Mouse (Mus musculus) midbrain, embryonic 16.5 days (tissue): Measurements from ENCODE around the gene Glp2r. TPM values are rescaled to one million over a fixed set of nuclear protein-coding genes. Genes with fewer than 3 reads are reported as not detected.

Source experiments
- ATAC-seq: fragments of 200-750 bp; cut with Nextera tagmentation; 2 replicates; pipeline ENCODE4 v1.8.0; 2017; ENCODE audit warnings: moderate TSS enrichment
- H3K27ac ChIP-seq: fragments of 300-500 bp; sonication (generic); 2 replicates; pipeline ENCODE4 v1.5.1; 2014; ENCODE audit warnings: mild to moderate bottlenecking, low read length, mixed read lengths
- H3K27me3 ChIP-seq: fragments of 300-500 bp; sonication (generic); 2 replicates; pipeline ENCODE4 v1.6.1; 2014; ENCODE audit warnings: low read depth, low read length, mixed read lengths; ENCODE audit not compliant: control insufficient read depth, insufficient read depth
- H3K36me3 ChIP-seq: fragments of 300-500 bp; sonication (generic); 2 replicates; pipeline ENCODE4 v1.6.1; 2014; ENCODE audit warnings: mild to moderate bottlenecking, low read length, moderate library complexity, mixed read lengths; ENCODE audit not compliant: control insufficient read depth, insufficient read depth
- H3K4me1 ChIP-seq: fragments of 300-500 bp; sonication (generic); 2 replicates; pipeline ENCODE4 v1.6.1; 2014; ENCODE audit warnings: mild to moderate bottlenecking, low read length, mixed read lengths; ENCODE audit not compliant: control insufficient read depth, insufficient read depth
- H3K4me2 ChIP-seq: fragments of 300-500 bp; sonication (generic); 2 replicates; pipeline ENCODE4 v1.6.1; 2014; ENCODE audit warnings: mild to moderate bottlenecking, low read length, mixed read lengths
- H3K4me3 ChIP-seq: fragments of 300-500 bp; sonication (generic); 2 replicates; pipeline ENCODE4 v1.5.1; 2014; ENCODE audit warnings: low read depth, mild to moderate bottlenecking, low read length, moderate library complexity, mixed read lengths
- H3K9ac ChIP-seq: fragments of 300-500 bp; sonication (generic); 2 replicates; pipeline ENCODE4 v1.6.1; 2014; ENCODE audit warnings: low read depth, low read length, mixed read lengths
- H3K9me3 ChIP-seq: fragments of 300-500 bp; sonication (generic); replicated peaks from 2 replicates; pipeline ENCODE4 v1.6.1; 2014; ENCODE audit warnings: mild to moderate bottlenecking, low read length, mixed read lengths; ENCODE audit not compliant: control insufficient read depth, poor library complexity, severe bottlenecking
- WGBS: fragments of 180-500 bp; shearing (Covaris S2); extraction: QIAGEN DNeasy Blood & Tissue Kit; methylation state at CpG from one replicate; pipeline ENCODE4 v1.1.7; 2014; 5-methylcytosine and 5-hydroxymethylcytosine counted together
- polyA plus RNA-seq: library from polyadenylated mRNA; unstranded; fragments of >200 nt; fragmentation: Nextera tagmentation; extraction: Ambion mirVana; gene quantifications from 2 replicates; pipeline ENCODE4 v1.2.1, GENCODE M21; 2015

Gene Glp2r
- polyA plus RNA-seq, 1 experiment from 2014 or later: 0.15 TPM

GRCm38 (mm10) chr11:67656811-67657210, 114.1 kb downstream of the Glp2r start:
- ATAC-seq: no peak
- Histone ChIP-seq H3K4me1 (peaks cover 17% of the 10 kb centered on the region), H3K27me3 (no peaks in the 10 kb centered on the region), H3K4me2 (no peak overlapping the region), H3K9ac (no peak overlapping the region), H3K9me3 (no peaks in the 10 kb centered on the region), H3K27ac (no peak overlapping the region), H3K4me3 (no peak overlapping the region), H3K36me3 (no peaks in the 10 kb centered on the region; the same call in 1 of the 2 replicates)
- 88% methylated on average over 9 of the region's 9 CpGs for WGBS

DNA sequence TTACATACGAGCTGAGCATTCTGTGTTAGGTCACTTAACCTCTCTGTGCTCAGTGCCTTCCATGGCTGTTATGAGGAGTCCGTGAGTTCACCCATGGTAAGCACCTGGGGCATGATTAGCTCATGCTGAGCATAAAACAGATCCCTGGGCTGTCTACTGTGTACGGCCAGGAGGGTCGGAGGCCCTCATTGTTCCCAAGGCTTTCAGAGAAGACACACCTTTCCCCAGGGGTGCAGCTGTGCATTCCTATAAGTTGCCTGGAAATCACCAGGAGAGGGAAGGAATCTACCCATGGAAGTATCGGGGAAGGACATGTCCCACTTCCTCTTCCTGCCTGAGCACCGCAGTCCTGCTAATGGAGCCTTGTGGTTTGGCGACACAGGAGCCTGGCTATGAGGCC, 114.6 kb downstream of the Glp2r start:
- H3K27ac ChIP-seq: no peak overlapping the region
- WGBS: 77% methylated on average over 7 of the region's 7 CpGs
- H3K4me1 ChIP-seq: peaks cover 17% of the 10 kb centered on the region
- H3K4me2 ChIP-seq: no peak overlapping the region
- H3K9ac ChIP-seq: no peak overlapping the region
- H3K4me3 ChIP-seq: no peak overlapping the region
- no peaks in the 10 kb centered on the region for H3K27me3 ChIP-seq
- no peak for ATAC-seq
- H3K9me3 ChIP-seq: no peaks in the 10 kb centered on the region
- H3K36me3 ChIP-seq: no peaks in the 10 kb centered on the region

GRCm38 (mm10) chr11:67655236-67655959, 115.6 kb downstream of the Glp2r start:
- 70% methylated on average over 17 of the region's 17 CpGs for WGBS

DNA sequence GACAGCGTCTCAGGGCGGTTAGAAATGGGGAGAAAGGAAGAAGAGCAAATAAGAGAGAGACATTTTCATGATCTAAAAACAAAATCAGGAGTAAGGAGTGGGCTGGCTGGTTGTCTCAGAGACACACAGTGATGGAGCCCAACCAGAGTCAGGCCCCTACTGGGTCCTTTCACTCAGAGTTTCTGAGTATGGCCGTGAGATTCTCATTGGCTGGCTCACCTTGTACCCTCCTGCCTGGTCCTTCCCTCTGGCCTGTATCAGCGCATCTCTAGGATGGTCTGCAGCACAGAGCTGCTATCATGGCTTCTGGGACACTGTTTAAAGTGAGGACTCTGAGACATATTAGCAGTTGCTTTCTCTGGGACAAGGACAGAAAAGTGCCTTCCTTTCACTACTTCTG, 116.4 kb downstream of the Glp2r start:
- Histone ChIP-seq H3K27me3 (no peaks in the 10 kb centered on the region), H3K4me2 (no peak overlapping the region), H3K9ac (no peak overlapping the region), H3K9me3 (no peaks in the 10 kb centered on the region), H3K4me3 (no peak overlapping the region), H3K4me1 (peaks cover 17% of the 10 kb centered on the region), H3K27ac (no peak overlapping the region), H3K36me3 (no peaks in the 10 kb centered on the region)
- no peak for ATAC-seq
- 82% methylated on average over 4 of the region's 4 CpGs for WGBS

More at GRCm38 (mm10) chr11:67655236-67655959, 115.6 kb downstream of the Glp2r start:
- Histone ChIP-seq H3K27me3 (no peaks in the 10 kb centered on the region), H3K9me3 (no peaks in the 10 kb centered on the region), H3K4me2 (no peak overlapping the region), H3K4me1 (peaks cover 17% of the 10 kb centered on the region), H3K36me3 (no peaks in the 10 kb centered on the region), H3K4me3 (no peak overlapping the region), H3K9ac (no peak overlapping the region), H3K27ac (no peak overlapping the region)
- no peak for ATAC-seq

DNA sequence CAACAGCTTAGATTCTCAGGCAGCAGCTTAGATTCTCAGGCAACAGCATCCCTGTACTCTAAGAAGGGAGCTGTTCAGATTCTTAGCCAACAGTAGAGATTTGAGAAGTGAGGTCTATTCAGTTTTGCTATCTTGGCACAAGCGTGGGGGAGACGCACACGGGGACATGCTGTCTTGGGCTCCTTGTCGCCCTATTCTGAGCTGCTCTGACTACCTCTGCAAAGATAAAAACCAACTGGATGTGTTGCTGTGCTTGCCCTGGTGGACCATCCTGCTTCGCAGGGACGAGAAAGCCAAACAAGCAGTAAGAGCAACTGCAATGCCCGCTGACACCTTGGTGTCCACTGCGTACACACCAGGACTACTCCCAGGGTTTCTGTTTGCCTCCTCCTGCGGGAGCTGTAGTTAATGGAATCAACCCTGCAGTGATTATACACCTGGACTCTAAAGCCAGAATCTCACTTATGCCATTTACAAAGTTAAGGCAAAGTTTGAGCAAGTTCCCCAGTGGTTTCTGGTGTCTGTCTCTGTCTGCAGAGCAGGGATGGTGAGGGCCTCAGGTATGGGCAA, 117.3 kb downstream of the Glp2r start:
- Histone ChIP-seq H3K9ac (no peak overlapping the region), H3K27me3 (no peaks in the 10 kb centered on the region), H3K4me1 (peaks cover 17% of the 10 kb centered on the region), H3K27ac (no peak overlapping the region), H3K4me3 (no peak overlapping the region), H3K36me3 (no peaks in the 10 kb centered on the region), H3K4me2 (no peak overlapping the region), H3K9me3 (no peaks in the 10 kb centered on the region)
- WGBS: 90% methylated on average over 9 of the region's 9 CpGs
- ATAC-seq: no peak

DNA sequence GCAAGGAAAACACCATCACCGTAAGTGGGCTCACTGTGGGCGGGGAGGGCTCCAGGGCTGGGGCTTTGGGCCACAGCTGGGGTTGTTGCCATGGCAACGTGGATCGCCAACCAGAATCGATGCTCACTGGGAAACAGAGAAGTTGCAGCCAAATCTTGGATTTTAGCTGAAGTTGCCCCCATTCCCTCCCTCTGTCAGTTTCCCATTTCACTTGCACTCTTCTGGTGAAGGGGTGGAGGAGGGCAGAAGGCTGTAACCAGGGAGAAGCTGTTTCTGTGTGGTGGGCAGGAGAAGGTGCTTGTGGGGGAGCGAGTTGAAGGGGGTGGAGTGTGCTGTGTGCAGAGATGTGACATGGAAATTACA, 118.1 kb downstream of the Glp2r start:
- H3K36me3 ChIP-seq: no peaks in the 10 kb centered on the region
- H3K4me2 ChIP-seq: peak overlapping the region; percentile 37
- no peaks in the 10 kb centered on the region for H3K27me3 ChIP-seq
- 13% methylated on average over 6 of the region's 6 CpGs for WGBS
- 0 out of 2 replicates have a peak, but pooled peaks have one; percentile 18 for ATAC-seq
- H3K9ac ChIP-seq: no peak overlapping the region
- no peak overlapping the region for H3K27ac ChIP-seq
- H3K4me3 ChIP-seq: peak overlapping the region; percentile 16
- no peaks in the 10 kb centered on the region for H3K9me3 ChIP-seq
- peaks cover 17% of the 10 kb centered on the region for H3K4me1 ChIP-seq

GRCm38 (mm10) chr11:67652194-67652892, 118.6 kb downstream of the Glp2r start:
- 14% methylated on average over 14 of the region's 14 CpGs for WGBS
- Histone ChIP-seq H3K27ac (no peak overlapping the region), H3K27me3 (no peaks in the 10 kb centered on the region), H3K4me1 (peaks cover 17% of the 10 kb centered on the region), H3K36me3 (no peaks in the 10 kb centered on the region), H3K4me2 (peak overlapping the region; percentile 37), H3K4me3 (peak overlapping the region; percentile 16), H3K9ac (0 out of 2 replicates have a peak overlapping the region, but pooled peaks have one; percentile 33), H3K9me3 (no peaks in the 10 kb centered on the region)
- ATAC-seq: peak; percentile 23; the same call in 1 of the 2 replicates

GRCm38 (mm10) chr11:67651731-67652130, 119.2 kb downstream of the Glp2r start:
- Histone ChIP-seq H3K9me3 (no peaks in the 10 kb centered on the region), H3K27ac (no peak overlapping the region), H3K9ac (no peak overlapping the region), H3K4me1 (peaks cover 15% of the 10 kb centered on the region; the same call in 1 of the 2 replicates), H3K4me3 (no peak overlapping the region), H3K27me3 (no peaks in the 10 kb centered on the region), H3K4me2 (no peak overlapping the region), H3K36me3 (no peaks in the 10 kb centered on the region)
- no peak for ATAC-seq
- 75% methylated on average over 6 of the region's 6 CpGs for WGBS
